Mouse (Mus musculus) midbrain, embryonic 13.5 days (tissue): Measurements from ENCODE around the gene Zgrf1. TPM values are rescaled to one million over a fixed set of nuclear protein-coding genes. Genes with fewer than 3 reads are reported as not detected.

Experiments
- ATAC-seq: fragments of 200-750 bp; cut with Nextera tagmentation; 2 replicates; pipeline ENCODE4 v1.8.0; 2017; ENCODE audit warnings: mild to moderate bottlenecking, moderate TSS enrichment, moderate library complexity
- H3K27ac ChIP-seq: fragments of 300-500 bp; sonication (generic); 2 replicates; pipeline ENCODE4 v1.5.1; 2015; ENCODE audit warnings: inconsistent platforms, mild to moderate bottlenecking, moderate library complexity
- H3K27me3 ChIP-seq: fragments of 300-500 bp; sonication (generic); 2 replicates; pipeline ENCODE4 v1.6.1; 2015; ENCODE audit warnings: mild to moderate bottlenecking, inconsistent platforms
- H3K36me3 ChIP-seq: fragments of 300-500 bp; sonication (generic); 2 replicates; pipeline ENCODE4 v1.6.1; 2015; ENCODE audit warnings: mild to moderate bottlenecking, inconsistent platforms
- H3K4me1 ChIP-seq: fragments of 300-500 bp; sonication (generic); replicated peaks from 2 replicates; pipeline ENCODE4 v1.6.1; 2015; ENCODE audit warnings: inconsistent platforms
- H3K4me2 ChIP-seq: fragments of 300-500 bp; sonication (generic); replicated peaks from 2 replicates; pipeline ENCODE4 v1.6.1; 2015; ENCODE audit warnings: moderate library complexity, mild to moderate bottlenecking, inconsistent platforms
- H3K4me3 ChIP-seq: fragments of 300-500 bp; sonication (generic); replicated peaks from 2 replicates; pipeline ENCODE4 v1.5.1; 2015; ENCODE audit warnings: mild to moderate bottlenecking, inconsistent platforms
- H3K9ac ChIP-seq: fragments of 300-500 bp; sonication (generic); replicated peaks from 2 replicates; pipeline ENCODE4 v1.6.1; 2015; ENCODE audit warnings: mild to moderate bottlenecking, inconsistent platforms
- H3K9me3 ChIP-seq: fragments of 300-500 bp; sonication (generic); 2 replicates; pipeline ENCODE4 v1.6.1; 2016; ENCODE audit warnings: mild to moderate bottlenecking, inconsistent platforms
- WGBS: fragments of 180-500 bp; shearing (Covaris S2); methylation state at CpG from one replicate; pipeline ENCODE4 v1.1.7; 2015; 5-methylcytosine and 5-hydroxymethylcytosine counted together
- polyA plus RNA-seq: library from polyadenylated mRNA; unstranded; fragments of >200 nt; fragmentation: Nextera tagmentation; extraction: Ambion mirVana; gene quantifications from 2 replicates; pipeline ENCODE4 v1.2.1, GENCODE M21; 2015

Gene Zgrf1
- polyA plus RNA-seq, 1 experiment from 2014 or later = 7.0 TPM

GRCm38 (mm10) chr3:127572557-127572956, 19.3 kb downstream of the Zgrf1 start:
- H3K27me3 ChIP-seq = no peaks in the 10 kb centered on the region
- no peak overlapping the region for H3K4me2 ChIP-seq
- no peak overlapping the region for H3K4me3 ChIP-seq
- H3K9ac ChIP-seq = no peak overlapping the region
- no peaks in the 10 kb centered on the region for H3K9me3 ChIP-seq
- H3K4me1 ChIP-seq = no peaks in the 10 kb centered on the region
- peaks cover 6% of the 10 kb centered on the region for H3K36me3 ChIP-seq
- peak; percentile 70 for ATAC-seq
- WGBS = 63% methylated on average over 4 of the region's 4 CpGs
- no peak overlapping the region for H3K27ac ChIP-seq

GRCm38 (mm10) chr3:127597136-127597535, 43.8 kb downstream of the Zgrf1 start:
- H3K9ac ChIP-seq = no peak overlapping the region
- ATAC-seq = no peak
- no peak overlapping the region for H3K4me3 ChIP-seq
- no peak overlapping the region for H3K27ac ChIP-seq
- H3K4me1 ChIP-seq = no peaks in the 10 kb centered on the region
- WGBS = 91% methylated on average over 1 of the region's 1 CpGs
- peaks cover 12% of the 10 kb centered on the region for H3K36me3 ChIP-seq
- H3K9me3 ChIP-seq = no peaks in the 10 kb centered on the region
- no peak overlapping the region for H3K4me2 ChIP-seq
- no peaks in the 10 kb centered on the region for H3K27me3 ChIP-seq

- no peak overlapping the region for H3K4me2 ChIP-seq
- no peaks in the 10 kb centered on the region for H3K4me1 ChIP-seq
- no peak overlapping the region for H3K4me3 ChIP-seq
- peaks cover 23% of the 10 kb centered on the region; the same call in 1 of the 2 replicates for H3K36me3 ChIP-seq
- ATAC-seq = no peak
- WGBS = 93% methylated on average over 2 of the region's 2 CpGs
- H3K27ac ChIP-seq = no peak overlapping the region
- H3K9me3 ChIP-seq = no peaks in the 10 kb centered on the region
- no peak overlapping the region for H3K9ac ChIP-seq
- no peaks in the 10 kb centered on the region for H3K27me3 ChIP-seq
Observed at GRCm38 (mm10) chr3:127608109-127608508, 54.8 kb downstream of the Zgrf1 start.

- WGBS = under 1% methylated on average over 36 of the region's 36 CpGs
- peak; percentile 86 for ATAC-seq
Observed at GRCm38 (mm10) chr3:127625296-127625695, 72.0 kb downstream of the Zgrf1 start.

DNA sequence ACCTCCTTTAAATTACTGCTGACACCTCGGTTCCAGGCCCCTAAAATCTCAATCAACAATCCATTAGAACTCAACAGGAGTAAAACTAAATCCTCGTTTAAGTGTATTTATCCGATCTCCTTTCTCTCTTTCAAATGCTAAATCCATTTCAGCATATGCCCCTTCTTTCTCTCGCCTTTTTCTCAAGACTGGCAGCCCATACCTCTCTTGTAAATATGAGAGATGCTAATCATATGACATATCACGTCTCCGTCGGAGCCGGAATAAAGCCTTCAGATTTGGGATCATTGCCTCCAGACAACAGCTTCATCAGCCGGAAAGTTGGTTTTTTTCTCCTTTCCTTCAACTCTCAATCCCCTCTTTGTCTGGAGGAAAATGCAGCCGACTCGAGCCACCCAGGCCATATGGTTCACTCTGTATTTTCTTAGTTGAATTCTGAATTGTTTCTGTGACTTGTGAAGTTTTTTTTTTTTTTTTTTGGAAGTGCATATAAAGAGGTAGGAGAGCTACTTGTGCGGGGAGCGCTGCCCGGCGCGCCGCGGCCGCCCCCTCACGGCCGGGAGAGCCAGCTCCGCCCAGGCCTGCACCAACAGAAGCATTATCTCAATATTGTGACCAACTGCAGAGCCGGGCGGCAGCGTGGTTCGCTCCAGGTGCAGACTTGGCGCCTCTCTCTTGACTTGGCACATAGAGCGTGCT, 72.6 kb downstream of the Zgrf1 start:
- Histone ChIP-seq H3K9ac (peak overlapping the region; percentile 53), H3K9me3 (no peaks in the 10 kb centered on the region), H3K4me1 (peaks cover 42% of the 10 kb centered on the region), H3K4me3 (peak overlapping the region; percentile 36), H3K4me2 (peak overlapping the region; percentile 55), H3K27ac (peak overlapping the region; percentile 68), H3K27me3 (peaks cover 90% of the 10 kb centered on the region), H3K36me3 (no peaks in the 10 kb centered on the region)
- WGBS = under 1% methylated on average over 28 of the region's 28 CpGs
- peak; percentile 63 for ATAC-seq

More at GRCm38 (mm10) chr3:127625296-127625695, 72.0 kb downstream of the Zgrf1 start:
- Histone ChIP-seq H3K36me3 (no peaks in the 10 kb centered on the region), H3K27me3 (peaks cover 87% of the 10 kb centered on the region), H3K9me3 (no peaks in the 10 kb centered on the region), H3K27ac (peak overlapping the region; percentile 68), H3K4me1 (peaks cover 39% of the 10 kb centered on the region), H3K4me2 (peak overlapping the region; percentile 55), H3K4me3 (peak overlapping the region; percentile 36), H3K9ac (peak overlapping the region; percentile 53)

- 5% methylated on average over 3 of the region's 3 CpGs for WGBS
- H3K27me3 ChIP-seq = peaks cover 91% of the 10 kb centered on the region
- H3K27ac ChIP-seq = 0 out of 2 replicates have a peak overlapping the region, but pooled peaks have one; percentile 62
Observed at GRCm38 (mm10) chr3:127626524-127626923, 73.2 kb downstream of the Zgrf1 start.

GRCm38 (mm10) chr3:127627151-127627955, 74.1 kb downstream of the Zgrf1 start:
- H3K27me3 ChIP-seq = peaks cover 88% of the 10 kb centered on the region
- peak overlapping the region; percentile 10 for H3K4me3 ChIP-seq
- peak overlapping the region; percentile 62 for H3K27ac ChIP-seq
- H3K4me1 ChIP-seq = peaks cover 57% of the 10 kb centered on the region
- under 1% methylated on average over 28 of the region's 28 CpGs for WGBS
- no peaks in the 10 kb centered on the region for H3K9me3 ChIP-seq
- no peak overlapping the region for H3K9ac ChIP-seq
- peak overlapping the region; percentile 43 for H3K4me2 ChIP-seq
- peak; percentile 59 for ATAC-seq
- H3K36me3 ChIP-seq = no peaks in the 10 kb centered on the region

More at GRCm38 (mm10) chr3:127626524-127626923, 73.2 kb downstream of the Zgrf1 start:
- H3K9ac ChIP-seq = no peak overlapping the region
- H3K4me3 ChIP-seq = no peak overlapping the region
- H3K4me2 ChIP-seq = no peak overlapping the region; the same call in 1 of the 2 replicates
- no peaks in the 10 kb centered on the region for H3K9me3 ChIP-seq
- no peaks in the 10 kb centered on the region for H3K36me3 ChIP-seq
- no peak for ATAC-seq
- peaks cover 48% of the 10 kb centered on the region for H3K4me1 ChIP-seq

DNA sequence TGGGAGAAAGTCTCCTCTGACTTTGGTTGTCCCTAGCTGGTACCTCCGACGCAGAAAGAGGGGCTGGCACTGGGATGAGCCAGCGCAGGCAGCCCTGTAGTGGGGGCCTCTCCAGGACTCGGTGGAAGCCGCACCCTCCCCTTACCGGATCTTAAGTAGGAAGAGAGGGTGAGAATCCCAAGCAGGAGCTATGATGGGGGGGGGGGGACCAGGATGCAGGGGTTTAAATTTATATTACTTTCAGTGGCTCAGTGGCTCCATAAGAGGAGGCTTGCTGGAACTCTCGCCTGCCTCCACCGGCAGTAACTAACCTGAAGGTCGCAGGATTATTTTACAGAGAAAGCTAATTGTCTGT, 74.6 kb downstream of the Zgrf1 start:
- WGBS = 0% methylated on average over 9 of the region's 9 CpGs
- Histone ChIP-seq H3K36me3 (no peaks in the 10 kb centered on the region), H3K4me3 (peak overlapping the region; percentile 10), H3K4me1 (peaks cover 60% of the 10 kb centered on the region), H3K4me2 (peak overlapping the region; percentile 43), H3K27me3 (peaks cover 82% of the 10 kb centered on the region), H3K27ac (peak overlapping the region; percentile 62), H3K9ac (no peak overlapping the region), H3K9me3 (no peaks in the 10 kb centered on the region)
- ATAC-seq = no peak

GRCm38 (mm10) chr3:127628311-127629184, 75.3 kb downstream of the Zgrf1 start:
- ATAC-seq = no peak
- Histone ChIP-seq H3K9ac (no peak overlapping the region), H3K4me1 (peaks cover 67% of the 10 kb centered on the region), H3K4me3 (peak overlapping the region; percentile 10), H3K27ac (peak overlapping the region; percentile 62), H3K4me2 (peak overlapping the region; percentile 43), H3K36me3 (no peaks in the 10 kb centered on the region), H3K9me3 (no peaks in the 10 kb centered on the region), H3K27me3 (peaks cover 80% of the 10 kb centered on the region)
- under 1% methylated on average over 37 of the region's 37 CpGs for WGBS

DNA sequence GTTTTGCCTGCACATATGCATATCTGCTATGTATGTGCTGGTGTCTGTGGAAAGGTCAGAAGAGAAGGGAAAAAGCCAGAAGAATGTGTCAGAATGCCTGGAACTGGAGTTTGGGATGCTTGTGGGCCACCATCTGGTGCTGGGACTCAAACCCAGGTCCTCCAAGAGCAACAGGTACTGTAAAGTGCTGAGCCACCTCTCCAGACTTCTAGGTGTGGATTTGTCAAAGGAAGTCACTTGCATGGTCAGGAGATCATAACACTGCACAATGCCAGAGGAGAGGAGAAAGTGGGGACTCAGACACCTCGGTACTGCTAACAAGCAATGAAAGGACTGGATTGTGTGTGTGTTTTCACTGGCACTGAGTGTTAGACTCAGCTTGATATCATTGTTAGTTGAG, 76.9 kb downstream of the Zgrf1 start:
- Histone ChIP-seq H3K27me3 (peaks cover 79% of the 10 kb centered on the region), H3K4me3 (no peak overlapping the region), H3K36me3 (no peaks in the 10 kb centered on the region), H3K27ac (no peak overlapping the region), H3K4me2 (no peak overlapping the region), H3K4me1 (peaks cover 82% of the 10 kb centered on the region), H3K9ac (no peak overlapping the region), H3K9me3 (no peaks in the 10 kb centered on the region)
- 6% methylated on average over 1 of the region's 1 CpGs for WGBS
- ATAC-seq = no peak

DNA sequence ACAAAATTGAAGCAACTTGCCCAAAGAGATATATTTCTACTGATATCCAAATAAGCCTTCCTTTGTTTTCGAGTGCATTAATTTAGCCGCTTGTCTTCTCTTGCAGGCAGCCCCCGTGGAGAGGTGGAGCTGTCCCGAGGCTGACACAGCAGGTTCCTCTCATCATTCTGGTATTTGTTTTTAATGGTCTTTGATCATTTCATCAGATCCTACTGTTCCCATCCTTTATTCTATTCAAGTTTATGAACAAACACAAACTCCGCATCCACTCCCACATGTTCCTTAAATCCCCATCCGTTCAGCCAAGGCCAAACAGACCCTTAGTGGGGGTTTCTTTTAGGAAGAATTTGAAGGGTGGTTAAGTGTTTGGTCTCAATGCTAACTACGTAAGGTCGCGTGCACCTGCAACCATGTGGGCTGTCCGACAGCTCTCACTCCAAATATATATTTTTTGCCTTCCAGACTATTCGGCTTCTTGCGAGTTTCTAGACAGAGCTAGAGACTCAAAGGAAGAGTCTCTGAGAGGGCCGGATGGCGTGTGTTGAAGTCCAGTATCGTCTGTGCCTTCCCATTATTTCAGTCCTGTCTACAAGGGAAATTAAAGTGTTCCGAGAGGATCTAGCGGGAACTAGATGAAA, 77.6 kb downstream of the Zgrf1 start:
- Histone ChIP-seq H3K27ac (peak overlapping the region; percentile 90; the same call in 1 of the 2 replicates), H3K36me3 (no peaks in the 10 kb centered on the region), H3K27me3 (peaks cover 77% of the 10 kb centered on the region), H3K4me2 (peak overlapping the region; percentile 66), H3K9ac (no peak overlapping the region), H3K4me1 (peaks cover 77% of the 10 kb centered on the region), H3K9me3 (no peaks in the 10 kb centered on the region), H3K4me3 (no peak overlapping the region)
- no peak for ATAC-seq
- 3% methylated on average over 17 of the region's 17 CpGs for WGBS
